Comparison of ENCODE assay signal across 8 mouse cellular contexts in the genomic region with DNA sequence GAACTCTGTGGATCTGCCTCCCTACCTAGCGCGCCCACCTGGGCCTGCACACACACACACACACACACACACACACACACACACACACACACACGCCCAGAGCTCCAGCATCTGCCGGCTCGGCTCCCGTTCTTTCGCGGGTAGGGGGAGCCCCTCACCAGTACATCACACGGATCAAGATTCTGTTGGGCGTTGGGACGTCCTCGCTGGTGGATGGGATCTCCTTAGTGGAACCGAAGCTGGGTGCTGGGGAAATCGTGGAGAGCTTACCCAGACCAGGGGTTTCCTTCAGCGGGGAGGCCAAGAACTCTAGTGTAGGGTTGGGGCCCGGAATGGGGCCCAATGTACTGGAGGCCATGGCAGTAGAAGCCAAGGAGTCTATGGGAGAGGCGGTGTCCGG. TPM values are rescaled to one million over a fixed set of nuclear protein-coding genes. Genes with fewer than 3 reads are reported as not detected.
DNase-seq lines count a peak whose midpoint lies in the region; ATAC-seq lines count a peak whose summit lies in the region.

No protein-coding gene starts in this region.

- H3K36me3 ChIP-seq in limb, embryonic 13.5 days, result no peaks in the 10 kb centered on the region
- H3K36me3 ChIP-seq in stomach, embryonic 16.5 days (ENCODE audit: control insufficient read depth, insufficient read depth, low read length), result no peaks in the 10 kb centered on the region

- H3K9ac ChIP-seq in limb, embryonic 13.5 days, result peak overlapping the region; percentile 48
- H3K9ac ChIP-seq in stomach, embryonic 16.5 days (ENCODE audit: low read length), result peak overlapping the region; percentile 57; the same call in 1 of the 2 replicates

- no peak; the same call in 1 of the 2 replicates for ATAC-seq in limb, embryonic 13.5 days (ENCODE audit: low FRiP score, low read depth)
- ATAC-seq in stomach, embryonic 16.5 days (ENCODE audit: insufficient read depth, low FRiP score), result 0 out of 2 replicates have a peak, but pooled peaks have one; percentile 1

- H3K27ac ChIP-seq in limb, embryonic 13.5 days, result no peak overlapping the region
- H3K27ac ChIP-seq in stomach, embryonic 16.5 days (ENCODE audit: low read length), result no peak overlapping the region

- peaks cover 14% of the 10 kb centered on the region; the same call in 1 of the 2 replicates for H3K4me1 ChIP-seq in limb, embryonic 13.5 days
- peaks cover 5% of the 10 kb centered on the region; the same call in 1 of the 2 replicates for H3K4me1 ChIP-seq in stomach, embryonic 16.5 days (ENCODE audit: control insufficient read depth, insufficient read depth, low read length)

- peaks cover 4% of the 10 kb centered on the region; the same call in 1 of the 2 replicates for H3K9me3 ChIP-seq in limb, embryonic 13.5 days
- H3K9me3 ChIP-seq in stomach, embryonic 16.5 days (replicated peaks; ENCODE audit: control insufficient read depth, low read length), result no peaks in the 10 kb centered on the region

- H3K27me3 ChIP-seq in limb, embryonic 13.5 days, result peaks cover 87% of the 10 kb centered on the region
- H3K27me3 ChIP-seq in stomach, embryonic 16.5 days (ENCODE audit: control insufficient read depth, insufficient read depth, low read length), result peaks cover 58% of the 10 kb centered on the region

- H3K4me3 ChIP-seq in limb, embryonic 13.5 days, result peak overlapping the region; percentile 37
- peak overlapping the region; percentile 31 for H3K4me3 ChIP-seq in stomach, embryonic 16.5 days (replicated peaks; ENCODE audit: low read length)

- DNase-seq in cerebellum, adult 9-10 months, result peak; percentile 2
- no peak for DNase-seq in cerebellum, postnatal 36 days
- DNase-seq in right cerebral cortex, postnatal 4 days, result peak; percentile 40
- DNase-seq in right cerebral cortex, postnatal 25 days, result no peak
- no peak for DNase-seq in testis, postnatal 14 days (ENCODE audit: low spot score)
- no peak for DNase-seq in cerebellum, adult 11 months

- H3K4me2 ChIP-seq in limb, embryonic 13.5 days (replicated peaks), result peak overlapping the region; percentile 60
- H3K4me2 ChIP-seq in stomach, embryonic 16.5 days (ENCODE audit: low read depth, low read length), result peak overlapping the region; percentile 57

- WGBS in limb, embryonic 13.5 days, result under 1% methylated on average over 17 of the region's 18 CpGs
- WGBS in stomach, embryonic 16.5 days, result 0% methylated on average over 15 of the region's 18 CpGs

RNA-seq across cellular contexts. Expression of a gene that starts 0.8 kb away (rescaled TPM):
- 0.20 and 0.48 TPM in 2 replicates for polyA plus RNA-seq in limb, embryonic 13.5 days (2015; fragmentation: Nextera tagmentation; extraction: Ambion mirVana)
- 0.14 TPM in 1 of 2 replicates, not detected in the other for polyA plus RNA-seq in stomach, embryonic 16.5 days (2015; fragmentation: Nextera tagmentation; extraction: Ambion mirVana)

RNA-seq across cellular contexts. Expression of a gene that starts 11.9 kb away (rescaled TPM):
- 1.3 and 1.4 TPM in 2 replicates for polyA plus RNA-seq in limb, embryonic 13.5 days (2015; fragmentation: Nextera tagmentation; extraction: Ambion mirVana)
- polyA plus RNA-seq in stomach, embryonic 16.5 days (2015; fragmentation: Nextera tagmentation; extraction: Ambion mirVana), result 1.3 TPM in 2 replicates

RNA-seq across cellular contexts. Expression of a gene that starts 12.6 kb away (rescaled TPM):
- polyA plus RNA-seq in limb, embryonic 13.5 days (2015; fragmentation: Nextera tagmentation; extraction: Ambion mirVana), result 16.6 TPM in 2 replicates
- polyA plus RNA-seq in stomach, embryonic 16.5 days (2015; fragmentation: Nextera tagmentation; extraction: Ambion mirVana), result 5.9 and 7.9 TPM in 2 replicates

RNA-seq across cellular contexts. Expression of a gene that starts 21.7 kb away (rescaled TPM):
- polyA plus RNA-seq in limb, embryonic 13.5 days (2015; fragmentation: Nextera tagmentation; extraction: Ambion mirVana), result 144 and 146 TPM in 2 replicates
- 113 and 116 TPM in 2 replicates for polyA plus RNA-seq in stomach, embryonic 16.5 days (2015; fragmentation: Nextera tagmentation; extraction: Ambion mirVana)

RNA-seq across cellular contexts. Expression of a gene that starts 22.5 kb away (rescaled TPM):
- polyA plus RNA-seq in limb, embryonic 13.5 days (2015; fragmentation: Nextera tagmentation; extraction: Ambion mirVana), result 2.5 and 4.4 TPM in 2 replicates
- 1.1 and 1.2 TPM in 2 replicates for polyA plus RNA-seq in stomach, embryonic 16.5 days (2015; fragmentation: Nextera tagmentation; extraction: Ambion mirVana)

Comparison
In these comparisons a context has a peak if more than half of its experiments do, and no peak if none do; other contexts are left out.
1. DNase-seq: peak in cerebellum, adult 9-10 months (single experiment) and right cerebral cortex, postnatal 4 days (single experiment); none in cerebellum, postnatal 36 days (0 of 2), right cerebral cortex, postnatal 25 days (single experiment), testis, postnatal 14 days (single experiment) and cerebellum, adult 11 months (single experiment).